Mouse (Mus musculus) midbrain, embryonic 16.5 days (tissue): Measurements from ENCODE around the gene 4933402N03Rik. TPM values are rescaled to one million over a fixed set of nuclear protein-coding genes. Genes with fewer than 3 reads are reported as not detected.

ENCODE experiments used
- ATAC-seq: fragments of 200-750 bp; cut with Nextera tagmentation; 2 replicates; pipeline ENCODE4 v1.8.0; 2017; ENCODE audit warnings: moderate TSS enrichment
- H3K27ac ChIP-seq: fragments of 300-500 bp; sonication (generic); 2 replicates; pipeline ENCODE4 v1.5.1; 2014; ENCODE audit warnings: mild to moderate bottlenecking, low read length, mixed read lengths
- H3K27me3 ChIP-seq: fragments of 300-500 bp; sonication (generic); 2 replicates; pipeline ENCODE4 v1.6.1; 2014; ENCODE audit warnings: low read depth, low read length, mixed read lengths; ENCODE audit not compliant: control insufficient read depth, insufficient read depth
- H3K36me3 ChIP-seq: fragments of 300-500 bp; sonication (generic); 2 replicates; pipeline ENCODE4 v1.6.1; 2014; ENCODE audit warnings: mild to moderate bottlenecking, low read length, moderate library complexity, mixed read lengths; ENCODE audit not compliant: control insufficient read depth, insufficient read depth
- H3K4me1 ChIP-seq: fragments of 300-500 bp; sonication (generic); 2 replicates; pipeline ENCODE4 v1.6.1; 2014; ENCODE audit warnings: mild to moderate bottlenecking, low read length, mixed read lengths; ENCODE audit not compliant: control insufficient read depth, insufficient read depth
- H3K4me2 ChIP-seq: fragments of 300-500 bp; sonication (generic); 2 replicates; pipeline ENCODE4 v1.6.1; 2014; ENCODE audit warnings: mild to moderate bottlenecking, low read length, mixed read lengths
- H3K4me3 ChIP-seq: fragments of 300-500 bp; sonication (generic); 2 replicates; pipeline ENCODE4 v1.5.1; 2014; ENCODE audit warnings: low read depth, mild to moderate bottlenecking, low read length, moderate library complexity, mixed read lengths
- H3K9ac ChIP-seq: fragments of 300-500 bp; sonication (generic); 2 replicates; pipeline ENCODE4 v1.6.1; 2014; ENCODE audit warnings: low read depth, low read length, mixed read lengths
- H3K9me3 ChIP-seq: fragments of 300-500 bp; sonication (generic); replicated peaks from 2 replicates; pipeline ENCODE4 v1.6.1; 2014; ENCODE audit warnings: mild to moderate bottlenecking, low read length, mixed read lengths; ENCODE audit not compliant: control insufficient read depth, poor library complexity, severe bottlenecking
- WGBS: fragments of 180-500 bp; shearing (Covaris S2); extraction: QIAGEN DNeasy Blood & Tissue Kit; methylation state at CpG from one replicate; pipeline ENCODE4 v1.1.7; 2014; 5-methylcytosine and 5-hydroxymethylcytosine counted together
- polyA plus RNA-seq: library from polyadenylated mRNA; unstranded; fragments of >200 nt; fragmentation: Nextera tagmentation; extraction: Ambion mirVana; gene quantifications from 2 replicates; pipeline ENCODE4 v1.2.1, GENCODE M21; 2015

Gene 4933402N03Rik
- polyA plus RNA-seq, 1 experiment from 2014 or later, result not detected

GRCm38 (mm10) chr7:131153044-131153443 lies 6.9 kb upstream of the 4933402N03Rik start:
- H3K27ac ChIP-seq, result no peak overlapping the region
- H3K4me2 ChIP-seq, result no peak overlapping the region
- WGBS, result 89% methylated on average over 5 of the region's 5 CpGs
- no peak for ATAC-seq
- H3K9ac ChIP-seq, result no peak overlapping the region
- H3K4me3 ChIP-seq, result no peak overlapping the region
- H3K27me3 ChIP-seq, result no peaks in the 10 kb centered on the region
- H3K36me3 ChIP-seq, result no peaks in the 10 kb centered on the region
- no peaks in the 10 kb centered on the region for H3K4me1 ChIP-seq
- H3K9me3 ChIP-seq, result no peaks in the 10 kb centered on the region

GRCm38 (mm10) chr7:131150179-131150578 lies 4.1 kb upstream of the 4933402N03Rik start:
- Histone ChIP-seq H3K4me1 (no peaks in the 10 kb centered on the region), H3K36me3 (no peaks in the 10 kb centered on the region), H3K27me3 (no peaks in the 10 kb centered on the region), H3K27ac (no peak overlapping the region), H3K4me3 (no peak overlapping the region), H3K9me3 (no peaks in the 10 kb centered on the region), H3K9ac (no peak overlapping the region), H3K4me2 (no peak overlapping the region)
- ATAC-seq, result no peak
- 79% methylated on average over 3 of the region's 3 CpGs for WGBS

GRCm38 (mm10) chr7:131133181-131133580 lies 12.9 kb downstream of the 4933402N03Rik start:
- Histone ChIP-seq H3K27ac (no peak overlapping the region), H3K36me3 (no peaks in the 10 kb centered on the region), H3K9me3 (no peaks in the 10 kb centered on the region), H3K27me3 (no peaks in the 10 kb centered on the region), H3K4me1 (no peaks in the 10 kb centered on the region), H3K4me2 (no peak overlapping the region), H3K4me3 (no peak overlapping the region), H3K9ac (no peak overlapping the region)
- 60% methylated on average over 3 of the region's 3 CpGs for WGBS
- ATAC-seq, result no peak

- Histone ChIP-seq H3K4me1 (no peaks in the 10 kb centered on the region), H3K27me3 (no peaks in the 10 kb centered on the region), H3K9ac (no peak overlapping the region), H3K4me2 (no peak overlapping the region), H3K36me3 (no peaks in the 10 kb centered on the region), H3K9me3 (no peaks in the 10 kb centered on the region), H3K27ac (no peak overlapping the region), H3K4me3 (no peak overlapping the region)
- 77% methylated on average over 12 of the region's 12 CpGs for WGBS
- no peak for ATAC-seq
Observed at GRCm38 (mm10) chr7:131130021-131130420, 16.1 kb downstream of the 4933402N03Rik start.

GRCm38 (mm10) chr7:131122210-131122807 lies 23.8 kb downstream of the 4933402N03Rik start:
- Histone ChIP-seq H3K4me1 (no peaks in the 10 kb centered on the region), H3K9me3 (no peaks in the 10 kb centered on the region), H3K4me2 (no peak overlapping the region), H3K27me3 (no peaks in the 10 kb centered on the region), H3K27ac (no peak overlapping the region), H3K36me3 (no peaks in the 10 kb centered on the region), H3K9ac (no peak overlapping the region), H3K4me3 (no peak overlapping the region)
- WGBS, result 93% methylated on average over 2 of the region's 2 CpGs
- no peak for ATAC-seq

GRCm38 (mm10) chr7:131114434-131114833 lies 31.7 kb downstream of the 4933402N03Rik start:
- Histone ChIP-seq H3K4me3 (no peak overlapping the region), H3K9ac (no peak overlapping the region), H3K4me2 (no peak overlapping the region), H3K36me3 (no peaks in the 10 kb centered on the region), H3K27ac (no peak overlapping the region), H3K4me1 (no peaks in the 10 kb centered on the region), H3K9me3 (no peaks in the 10 kb centered on the region), H3K27me3 (no peaks in the 10 kb centered on the region)
- ATAC-seq, result no peak
- WGBS, result 92% methylated on average over 2 of the region's 2 CpGs

GRCm38 (mm10) chr7:131113676-131114075 lies 32.4 kb downstream of the 4933402N03Rik start:
- ATAC-seq, result no peak
- Histone ChIP-seq H3K27ac (no peak overlapping the region), H3K4me1 (no peaks in the 10 kb centered on the region), H3K27me3 (no peaks in the 10 kb centered on the region), H3K4me3 (no peak overlapping the region), H3K9me3 (no peaks in the 10 kb centered on the region), H3K9ac (no peak overlapping the region), H3K4me2 (no peak overlapping the region), H3K36me3 (no peaks in the 10 kb centered on the region)
- WGBS, result 81% methylated on average over 6 of the region's 6 CpGs

GRCm38 (mm10) chr7:131112486-131112885 lies 33.6 kb downstream of the 4933402N03Rik start:
- no peaks in the 10 kb centered on the region for H3K36me3 ChIP-seq
- no peak overlapping the region for H3K4me2 ChIP-seq
- no peaks in the 10 kb centered on the region for H3K27me3 ChIP-seq
- no peak overlapping the region for H3K27ac ChIP-seq
- no peaks in the 10 kb centered on the region for H3K9me3 ChIP-seq
- no peak overlapping the region for H3K9ac ChIP-seq
- WGBS, result 27% methylated on average over 3 of the region's 3 CpGs
- H3K4me3 ChIP-seq, result no peak overlapping the region
- no peaks in the 10 kb centered on the region for H3K4me1 ChIP-seq
- ATAC-seq, result no peak
